Mouse (Mus musculus) right cerebral cortex, adult 18-20 months (tissue): ENCODE data around the gene 2310050C09Rik.
A peak's percentile ranks its signal among the peaks of the same experiment; 100 is the strongest.

Source experiments
- DNase-seq: peaks from one replicate; pipeline ENCODE4 v3.0.0; 2022; ENCODE audit warnings: mixed read lengths

2310050C09Rik gene

DNA sequence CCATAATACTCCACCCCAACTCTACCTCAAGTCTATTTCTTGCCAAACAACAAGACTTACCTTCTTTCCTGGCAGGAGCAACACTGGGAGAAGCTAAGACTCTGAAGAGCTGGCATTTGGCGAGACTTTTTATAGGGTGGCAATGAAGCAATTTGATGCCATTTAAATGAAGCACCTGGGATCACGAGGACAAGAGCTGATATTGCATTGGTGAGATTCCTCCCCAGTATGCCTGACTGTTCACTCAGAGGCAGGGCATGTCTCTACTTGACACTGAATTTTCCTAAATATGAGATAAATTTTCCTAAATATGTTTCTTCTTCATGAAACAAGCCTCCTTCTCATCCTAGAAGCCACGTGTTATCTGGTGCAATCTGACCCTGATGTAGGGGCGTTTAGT, at the start of gene 2310050C09Rik:
TSS of gene 2310050C09Rik (minus strand) at position 101 of the 400 bp plus-strand sequence.
- DNase-seq = no peak

DNA sequence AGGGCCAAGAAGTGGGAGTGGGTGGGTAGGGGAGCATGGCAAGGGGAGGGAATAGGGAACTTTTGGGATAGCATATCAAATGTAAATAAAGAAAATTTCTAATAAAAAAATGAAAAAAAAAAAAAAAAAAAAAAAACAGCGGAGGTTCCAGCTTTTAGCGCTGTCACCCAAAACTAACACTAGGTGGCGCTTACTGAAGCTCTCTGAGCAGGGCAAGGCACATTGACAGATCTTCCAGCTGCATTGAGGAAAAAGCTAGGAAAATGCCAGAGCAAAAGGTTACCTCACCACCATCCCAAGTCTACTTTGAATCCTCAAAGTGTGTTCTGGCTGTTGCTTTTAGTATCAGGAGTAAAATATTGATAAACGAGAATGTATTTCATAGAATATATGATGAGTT, 37.6 kb upstream of the 2310050C09Rik start:
- DNase-seq = peak; percentile 2

DNA sequence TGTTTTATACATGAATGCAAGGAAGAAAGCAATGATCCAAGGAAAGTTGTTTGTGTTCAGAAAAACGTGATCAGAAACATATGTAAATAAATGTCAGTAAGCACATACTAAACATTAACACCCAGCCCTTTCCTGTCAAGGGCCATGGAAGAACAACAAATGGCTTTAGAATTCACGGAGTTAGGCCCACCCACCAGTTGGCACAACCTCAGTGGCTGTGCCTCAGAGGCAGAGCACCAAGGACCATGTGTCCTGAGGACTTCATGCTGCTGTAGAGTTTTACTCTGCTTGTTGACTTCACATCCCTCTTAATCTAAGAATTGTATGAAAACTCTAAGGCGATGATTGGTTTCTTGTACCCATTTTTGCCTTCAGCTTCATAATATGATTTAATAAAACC, 35.2 kb upstream of the 2310050C09Rik start:
- DNase-seq = no peak

DNA sequence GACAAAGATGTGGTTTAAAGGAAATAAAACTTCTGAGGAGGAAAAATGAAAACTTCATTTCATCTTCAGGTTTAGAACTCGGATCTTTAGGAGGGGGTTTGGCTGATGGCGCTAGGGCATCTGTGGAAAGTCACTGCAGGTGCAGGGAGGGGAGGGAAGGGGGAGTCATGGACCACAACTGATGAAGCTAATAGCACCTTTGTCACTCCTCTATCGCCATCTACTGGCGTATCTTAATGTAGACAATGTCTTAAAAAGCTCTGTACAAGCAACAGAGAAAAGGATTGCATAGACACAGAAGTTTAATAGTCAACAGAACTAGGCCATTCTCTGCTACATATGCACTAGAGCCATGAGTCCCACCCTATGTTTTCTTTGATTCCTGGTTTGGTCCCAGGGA, 33.6 kb upstream of the 2310050C09Rik start:
- no peak for DNase-seq

DNA sequence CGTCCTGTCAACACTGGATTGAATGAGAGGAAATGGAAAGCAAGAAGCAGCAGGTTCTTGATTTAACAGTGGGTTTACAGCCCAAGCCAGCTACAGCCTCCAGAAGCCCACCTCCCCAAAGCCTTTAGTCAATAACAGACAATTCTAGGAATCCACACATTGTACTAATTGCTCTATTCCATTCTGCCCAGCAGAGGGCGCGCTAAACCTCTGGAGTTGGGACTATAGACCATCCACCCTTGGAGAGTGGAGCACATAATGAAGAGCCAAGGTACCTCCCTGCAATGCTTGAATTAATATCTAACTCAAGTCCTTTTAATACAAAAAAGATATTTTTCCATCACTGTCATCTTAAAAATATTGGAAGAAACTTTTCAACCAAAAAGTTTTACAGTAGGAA, 33.0 kb upstream of the 2310050C09Rik start:
- DNase-seq = peak; percentile 17

DNA sequence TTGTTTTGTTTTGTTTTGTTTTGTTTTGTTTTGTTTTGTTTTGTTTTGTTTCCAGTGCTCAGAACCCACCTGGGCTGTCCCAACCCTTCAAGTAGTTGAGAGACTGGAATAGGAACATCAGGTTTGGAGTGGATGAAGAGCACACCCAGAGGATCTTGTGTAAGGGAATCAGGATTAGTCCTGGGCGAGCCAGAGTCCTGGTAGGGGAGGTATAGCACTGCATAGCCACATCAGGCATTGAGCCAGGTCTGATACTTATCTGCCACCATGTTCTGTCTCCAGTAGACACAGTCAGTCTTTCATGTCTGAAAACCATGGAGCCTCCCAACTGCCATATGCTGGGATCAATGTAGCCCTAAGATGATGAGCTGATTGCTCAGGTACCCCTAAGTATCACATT, 24.5 kb upstream of the 2310050C09Rik start:
- no peak for DNase-seq

DNA sequence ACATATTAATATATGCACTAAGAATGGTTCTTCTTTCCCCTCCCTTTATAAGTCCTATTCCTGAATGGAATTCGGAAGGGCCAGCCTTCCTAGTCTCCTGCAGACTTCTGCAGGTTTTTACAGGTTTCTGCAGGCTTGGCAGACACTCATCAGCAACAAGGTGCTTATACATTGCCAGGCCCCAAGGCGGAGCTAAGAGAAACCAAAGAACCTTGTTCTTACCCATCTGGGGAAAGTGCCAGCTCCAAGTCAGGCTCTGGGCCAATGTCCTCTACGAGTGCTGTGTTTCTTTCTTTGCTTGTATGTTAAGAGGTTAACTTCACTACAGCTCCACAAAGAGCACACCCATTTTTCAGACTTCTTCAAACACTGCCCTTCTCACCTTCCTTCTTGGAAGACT, 24.0 kb upstream of the 2310050C09Rik start:
- DNase-seq = no peak

DNA sequence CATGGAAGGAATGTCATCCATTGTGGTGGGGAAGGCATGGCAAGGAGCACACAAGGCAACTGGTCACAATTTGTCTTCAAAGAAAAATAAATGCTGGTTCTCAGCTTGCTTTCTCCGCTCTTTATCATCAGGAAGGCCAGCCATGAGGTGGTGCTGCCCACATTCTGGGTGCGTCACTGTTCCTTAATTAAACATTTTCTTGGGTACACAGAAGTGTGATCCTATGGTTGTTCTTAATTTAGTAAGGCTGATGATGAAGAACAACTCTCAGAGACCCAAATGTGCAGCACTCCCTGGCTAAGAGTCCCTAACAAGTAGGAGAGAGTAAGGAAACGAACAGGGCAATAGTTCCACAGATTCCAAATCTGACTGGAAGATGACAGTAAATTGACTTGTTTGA, 4.2 kb upstream of the 2310050C09Rik start:
- DNase-seq = peak; percentile 37

DNA sequence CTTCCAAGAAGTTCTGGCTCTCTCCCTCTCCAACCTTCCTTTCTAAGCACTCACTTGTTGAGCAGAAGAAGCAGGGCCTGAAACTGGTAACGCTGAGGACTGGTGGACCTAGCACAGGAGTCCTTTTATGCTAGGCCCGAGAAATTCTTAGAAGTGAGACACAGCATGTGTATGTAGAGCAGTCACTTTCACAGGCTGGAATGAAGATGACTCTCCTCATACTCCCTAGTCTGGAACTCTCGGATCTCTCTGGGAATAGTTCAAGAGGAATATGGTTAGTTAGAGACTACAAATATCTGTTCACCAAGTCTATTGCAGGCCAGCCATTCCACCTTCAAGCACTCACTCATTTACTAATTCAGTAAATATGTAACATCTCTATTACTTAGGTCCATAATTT, 18.8 kb downstream of the 2310050C09Rik start, which contains the start of gene Lce1l:
TSS of gene Lce1l (minus strand) at position 101 of the 400 bp plus-strand sequence.
- DNase-seq = no peak

DNA sequence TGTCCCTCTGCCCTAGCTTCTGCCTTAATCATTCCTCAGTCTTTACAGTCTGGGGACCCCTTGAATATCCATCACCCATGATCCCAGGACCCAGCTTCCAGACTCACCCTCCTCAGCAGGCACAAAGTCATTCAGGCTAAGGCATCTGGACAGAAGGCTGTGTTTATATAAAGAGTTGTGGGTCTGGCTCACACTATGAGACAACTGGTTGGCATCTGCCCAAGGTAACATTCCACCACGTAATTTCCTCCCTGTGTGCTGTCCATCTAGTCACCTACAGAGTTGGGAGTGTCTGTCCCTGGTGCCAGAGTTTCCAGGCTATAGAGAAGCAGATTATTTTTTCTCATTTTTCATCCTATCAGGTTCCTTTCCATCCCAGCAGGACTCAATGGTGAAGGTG, 42.9 kb downstream of the 2310050C09Rik start, which contains the start of gene Kprp:
TSS of gene Kprp (minus strand) at position 140 of the 400 bp plus-strand sequence.
- no peak for DNase-seq

DNA sequence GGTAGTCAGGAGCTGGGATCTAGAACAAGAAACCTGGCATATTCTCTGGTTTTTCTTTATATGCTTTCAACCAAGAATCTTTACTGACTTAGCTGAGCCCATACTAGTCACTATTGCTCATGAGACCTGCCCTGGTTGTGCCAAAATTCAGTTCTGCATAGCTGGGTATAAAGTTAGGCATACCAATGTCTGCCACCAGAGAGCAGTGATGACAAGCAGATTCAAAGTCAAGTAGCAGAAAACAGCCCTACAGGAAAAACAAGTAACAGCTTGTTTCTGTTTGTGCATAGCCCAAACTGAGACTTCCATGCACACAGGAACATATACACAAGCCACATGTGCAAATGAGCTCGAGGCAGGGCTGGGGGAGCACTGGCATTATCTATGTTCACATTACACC, 44.2 kb downstream of the 2310050C09Rik start:
- no peak for DNase-seq
